Mouse (Mus musculus) stomach, embryonic 16.5 days (tissue): ENCODE measurements around the gene Nmt1. TPM values are rescaled to one million over a fixed set of nuclear protein-coding genes. Genes with fewer than 3 reads are reported as not detected.

ENCODE experiments used
- ATAC-seq: fragments of 200-750 bp; cut with Nextera tagmentation; 2 replicates; pipeline ENCODE4 v1.8.0; 2017; ENCODE audit warnings: moderate number of reproducible peaks, moderate TSS enrichment; ENCODE audit not compliant: insufficient read depth, low FRiP score
- H3K27ac ChIP-seq: fragments of 300-500 bp; sonication (generic); 2 replicates; pipeline ENCODE4 v1.5.1; 2014; ENCODE audit warnings: low read length
- H3K27me3 ChIP-seq: fragments of 300-500 bp; sonication (generic); 2 replicates; pipeline ENCODE4 v1.6.1; 2014; ENCODE audit warnings: low read length, control low read depth, mixed read lengths; ENCODE audit not compliant: control insufficient read depth, insufficient read depth
- H3K36me3 ChIP-seq: fragments of 300-500 bp; sonication (generic); 2 replicates; pipeline ENCODE4 v1.6.1; 2014; ENCODE audit warnings: low read length; ENCODE audit not compliant: control insufficient read depth, insufficient read depth
- H3K4me1 ChIP-seq: fragments of 300-500 bp; sonication (generic); 2 replicates; pipeline ENCODE4 v1.6.1; 2014; ENCODE audit warnings: low read length, control low read depth, mixed read lengths; ENCODE audit not compliant: control insufficient read depth, insufficient read depth
- H3K4me2 ChIP-seq: fragments of 300-500 bp; sonication (generic); 2 replicates; pipeline ENCODE4 v1.6.1; 2014; ENCODE audit warnings: low read depth, low read length, mixed read lengths
- H3K4me3 ChIP-seq: fragments of 300-500 bp; sonication (generic); replicated peaks from 2 replicates; pipeline ENCODE4 v1.5.1; 2014; ENCODE audit warnings: mild to moderate bottlenecking, low read length
- H3K9ac ChIP-seq: fragments of 300-500 bp; sonication (generic); 2 replicates; pipeline ENCODE4 v1.6.1; 2014; ENCODE audit warnings: low read length
- H3K9me3 ChIP-seq: fragments of 300-500 bp; sonication (generic); replicated peaks from 2 replicates; pipeline ENCODE4 v1.6.1; 2016; ENCODE audit warnings: low read length, control low read depth; ENCODE audit not compliant: control insufficient read depth
- WGBS: fragments of 180-500 bp; shearing (Covaris S2); extraction: QIAGEN DNeasy Blood & Tissue Kit; methylation state at CpG from one replicate; pipeline ENCODE4 v1.1.7; 2014; 5-methylcytosine and 5-hydroxymethylcytosine counted together
- polyA plus RNA-seq: library from polyadenylated mRNA; unstranded; fragments of >200 nt; fragmentation: Nextera tagmentation; extraction: Ambion mirVana; gene quantifications from 2 replicates; pipeline ENCODE4 v1.2.1, GENCODE M21; 2015

Gene Nmt1
- polyA plus RNA-seq, 1 experiment from 2014 or later = 50.8 TPM

GRCm38 (mm10) chr11:103010454-103011205 is 17.4 kb upstream of the Nmt1 start:
- H3K4me1 ChIP-seq = peaks cover 40% of the 10 kb centered on the region
- no peak overlapping the region for H3K27ac ChIP-seq
- no peak overlapping the region for H3K4me3 ChIP-seq
- no peak overlapping the region for H3K4me2 ChIP-seq
- 62% methylated on average over 13 of the region's 13 CpGs for WGBS
- H3K9me3 ChIP-seq = no peaks in the 10 kb centered on the region
- no peaks in the 10 kb centered on the region for H3K36me3 ChIP-seq
- no peaks in the 10 kb centered on the region for H3K27me3 ChIP-seq
- no peak for ATAC-seq
- no peak overlapping the region for H3K9ac ChIP-seq

GRCm38 (mm10) chr11:103011206-103011497 is 16.8 kb upstream of the Nmt1 start:
- 79% methylated on average over 2 of the region's 2 CpGs for WGBS
- Histone ChIP-seq H3K36me3 (no peaks in the 10 kb centered on the region), H3K4me2 (no peak overlapping the region), H3K27ac (no peak overlapping the region), H3K4me1 (peaks cover 43% of the 10 kb centered on the region), H3K27me3 (no peaks in the 10 kb centered on the region), H3K4me3 (no peak overlapping the region), H3K9ac (no peak overlapping the region), H3K9me3 (no peaks in the 10 kb centered on the region)
- no peak for ATAC-seq

DNA sequence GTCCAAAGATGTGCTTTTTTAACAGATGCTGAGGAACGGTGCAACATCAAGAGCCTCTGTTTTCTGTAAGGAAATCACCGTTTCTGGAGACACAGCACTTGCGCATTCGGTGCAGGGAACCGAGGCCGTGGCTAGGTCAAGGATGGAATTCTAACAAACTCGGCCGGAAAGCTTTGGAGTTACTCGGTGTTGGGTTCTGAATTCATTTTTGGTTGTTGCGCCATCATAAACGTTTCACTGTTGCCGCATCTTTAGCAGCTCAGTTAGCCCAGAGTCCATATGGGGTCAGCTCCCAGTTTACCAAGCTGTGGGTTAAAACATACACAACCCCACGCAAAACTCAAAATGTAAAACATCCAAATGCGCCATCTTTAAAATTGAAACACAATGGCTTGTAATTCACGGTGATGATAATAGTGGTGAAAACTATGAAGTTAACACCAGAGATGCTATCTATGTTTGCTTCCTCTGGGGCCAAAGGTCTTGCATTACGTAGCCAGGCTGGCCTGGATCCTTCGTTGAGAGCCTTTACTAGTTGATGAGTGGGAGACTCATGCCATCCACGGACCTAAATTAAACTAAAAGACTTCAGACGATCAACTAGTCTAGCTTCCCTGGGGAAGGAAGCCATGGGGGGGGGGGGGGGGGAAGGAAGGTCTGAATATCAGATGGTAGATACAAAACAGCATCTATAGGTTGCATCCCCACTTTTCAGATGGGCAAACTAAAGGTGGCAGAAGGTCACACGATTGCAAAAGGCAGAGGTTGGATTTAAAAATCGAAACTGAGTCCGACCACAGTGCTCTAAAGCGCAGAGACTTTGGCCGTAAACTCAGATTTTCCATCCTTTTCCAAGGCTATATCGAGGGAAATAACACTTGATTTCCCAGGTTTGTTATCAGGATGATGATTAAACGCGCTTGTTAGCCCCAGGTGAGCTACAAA is 11.8 kb upstream of the Nmt1 start:
- H3K9me3 ChIP-seq = no peaks in the 10 kb centered on the region
- 37% methylated on average over 27 of the region's 27 CpGs for WGBS
- peak overlapping the region; percentile 85 for H3K9ac ChIP-seq
- no peaks in the 10 kb centered on the region for H3K36me3 ChIP-seq
- peaks cover 27% of the 10 kb centered on the region for H3K4me1 ChIP-seq
- peak overlapping the region; percentile 77 for H3K4me2 ChIP-seq
- H3K27ac ChIP-seq = peak overlapping the region; percentile 88
- H3K4me3 ChIP-seq = peak overlapping the region; percentile 71
- no peak for ATAC-seq
- H3K27me3 ChIP-seq = no peaks in the 10 kb centered on the region

DNA sequence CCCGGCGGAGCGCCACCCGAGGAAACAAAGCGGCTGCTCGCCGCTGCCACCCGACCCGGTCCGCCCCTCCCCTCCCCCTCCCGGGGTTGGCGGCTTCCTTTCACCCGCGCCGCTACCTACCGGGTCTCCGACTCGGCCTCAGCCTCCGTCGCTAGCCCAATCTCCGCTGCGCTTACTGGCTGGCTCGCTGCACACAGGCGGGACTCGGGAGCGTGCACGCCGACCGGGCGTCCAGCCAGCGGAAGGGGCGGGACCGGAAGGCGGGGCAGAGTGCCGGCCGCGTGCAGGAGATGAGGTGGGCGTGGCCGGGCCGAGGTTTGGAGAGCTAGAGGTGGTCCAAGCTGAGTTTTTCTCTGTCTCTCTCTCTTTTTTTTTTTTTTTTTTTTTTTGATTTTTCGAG is 11.1 kb upstream of the Nmt1 start:
- H3K4me1 ChIP-seq = peaks cover 26% of the 10 kb centered on the region
- H3K27me3 ChIP-seq = no peaks in the 10 kb centered on the region
- 0% methylated on average over 40 of the region's 41 CpGs for WGBS
- no peaks in the 10 kb centered on the region for H3K9me3 ChIP-seq
- peak; percentile 98 for ATAC-seq
- peak overlapping the region; percentile 71 for H3K4me3 ChIP-seq
- H3K4me2 ChIP-seq = peak overlapping the region; percentile 77
- H3K36me3 ChIP-seq = no peaks in the 10 kb centered on the region
- peak overlapping the region; percentile 88 for H3K27ac ChIP-seq
- H3K9ac ChIP-seq = peak overlapping the region; percentile 85

DNA sequence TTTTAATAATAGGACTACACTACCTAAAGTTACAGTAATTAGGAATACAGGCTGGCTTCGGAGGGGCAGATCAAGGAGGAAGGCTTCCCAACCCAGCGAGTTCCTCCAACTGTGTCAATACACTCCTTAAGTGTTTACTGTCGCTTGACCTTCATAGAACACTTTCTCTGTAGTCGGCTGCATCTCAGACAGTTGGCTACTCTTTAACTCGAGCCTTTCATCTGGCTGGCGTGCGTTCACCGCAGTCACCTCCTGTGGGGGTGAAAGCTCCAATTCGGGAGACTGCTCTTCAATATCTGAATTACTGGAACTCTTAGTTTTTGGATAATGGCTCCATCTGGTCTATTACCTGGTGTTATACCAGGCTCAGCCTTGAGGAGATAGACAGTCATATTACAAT is 10.3 kb upstream of the Nmt1 start:
- H3K4me1 ChIP-seq = peaks cover 26% of the 10 kb centered on the region
- no peaks in the 10 kb centered on the region for H3K27me3 ChIP-seq
- no peak overlapping the region; the same call in 1 of the 2 replicates for H3K27ac ChIP-seq
- no peaks in the 10 kb centered on the region for H3K36me3 ChIP-seq
- H3K9me3 ChIP-seq = no peaks in the 10 kb centered on the region
- WGBS = 44% methylated on average over 9 of the region's 9 CpGs
- no peak for ATAC-seq
- H3K4me2 ChIP-seq = no peak overlapping the region
- no peak overlapping the region for H3K9ac ChIP-seq
- no peak overlapping the region for H3K4me3 ChIP-seq

GRCm38 (mm10) chr11:103018860-103019259 is 9.1 kb upstream of the Nmt1 start:
- no peaks in the 10 kb centered on the region for H3K27me3 ChIP-seq
- H3K36me3 ChIP-seq = no peaks in the 10 kb centered on the region
- peaks cover 26% of the 10 kb centered on the region for H3K4me1 ChIP-seq
- H3K9ac ChIP-seq = no peak overlapping the region
- ATAC-seq = no peak
- H3K4me2 ChIP-seq = no peak overlapping the region
- H3K9me3 ChIP-seq = no peaks in the 10 kb centered on the region
- H3K27ac ChIP-seq = no peak overlapping the region
- no peak overlapping the region for H3K4me3 ChIP-seq
- WGBS = 73% methylated on average over 6 of the region's 6 CpGs

- Histone ChIP-seq H3K36me3 (no peaks in the 10 kb centered on the region), H3K9ac (no peak overlapping the region), H3K27me3 (no peaks in the 10 kb centered on the region), H3K27ac (no peak overlapping the region), H3K9me3 (no peaks in the 10 kb centered on the region), H3K4me1 (peaks cover 26% of the 10 kb centered on the region), H3K4me3 (no peak overlapping the region), H3K4me2 (no peak overlapping the region)
- ATAC-seq = no peak
- 85% methylated on average over 7 of the region's 7 CpGs for WGBS
These were observed 8.7 kb upstream of the Nmt1 start for GRCm38 (mm10) chr11:103019325-103019724.

- Histone ChIP-seq H3K4me1 (peaks cover 16% of the 10 kb centered on the region), H3K27me3 (no peaks in the 10 kb centered on the region), H3K27ac (peak overlapping the region; percentile 45; the same call in 1 of the 2 replicates), H3K9ac (no peak overlapping the region), H3K4me2 (no peak overlapping the region), H3K4me3 (no peak overlapping the region), H3K9me3 (no peaks in the 10 kb centered on the region), H3K36me3 (no peaks in the 10 kb centered on the region)
- ATAC-seq = no peak
- 50% methylated on average over 3 of the region's 3 CpGs for WGBS
These were observed 7.2 kb upstream of the Nmt1 start for GRCm38 (mm10) chr11:103020713-103021335.

- 88% methylated on average over 3 of the region's 3 CpGs for WGBS
- Histone ChIP-seq H3K4me3 (no peak overlapping the region), H3K36me3 (no peaks in the 10 kb centered on the region), H3K4me2 (no peak overlapping the region), H3K4me1 (peaks cover 15% of the 10 kb centered on the region), H3K27me3 (no peaks in the 10 kb centered on the region), H3K9me3 (no peaks in the 10 kb centered on the region), H3K9ac (no peak overlapping the region), H3K27ac (no peak overlapping the region)
- ATAC-seq = no peak
These were observed 4.0 kb upstream of the Nmt1 start for GRCm38 (mm10) chr11:103023974-103024373.
